Mouse (Mus musculus) lung, embryonic 15.5 days (tissue): Measurements from ENCODE around the gene Ndufv2. TPM values are rescaled to one million over a fixed set of nuclear protein-coding genes. Genes with fewer than 3 reads are reported as not detected.
"Not testable (repeated sequence)": the region's sequence is repeated elsewhere in the genome, so short reads cannot be mapped to it uniquely, and the experiment has no call there.

Experiments
- ATAC-seq: fragments of 200-750 bp; cut with Nextera tagmentation; 2 replicates; pipeline ENCODE4 v1.8.0; 2017; ENCODE audit warnings: moderate number of reproducible peaks, borderline replicate concordance; ENCODE audit not compliant: low FRiP score, low TSS enrichment; ENCODE audit errors: extremely low read depth
- H3K27ac ChIP-seq: fragments of 300-500 bp; sonication (generic); 2 replicates; pipeline ENCODE4 v1.5.1; 2015; ENCODE audit warnings: moderate library complexity, mild to moderate bottlenecking, inconsistent platforms
- H3K27me3 ChIP-seq: fragments of 300-500 bp; sonication (generic); 2 replicates; pipeline ENCODE4 v1.6.1; 2015; ENCODE audit warnings: inconsistent platforms
- H3K36me3 ChIP-seq: fragments of 300-500 bp; sonication (generic); 2 replicates; pipeline ENCODE4 v1.6.1; 2015; ENCODE audit warnings: inconsistent platforms
- H3K4me1 ChIP-seq: fragments of 300-500 bp; sonication (generic); 2 replicates; pipeline ENCODE4 v1.6.1; 2015; ENCODE audit warnings: inconsistent platforms
- H3K4me2 ChIP-seq: fragments of 300-500 bp; sonication (generic); 2 replicates; pipeline ENCODE4 v1.6.1; 2015; ENCODE audit warnings: inconsistent platforms, mild to moderate bottlenecking, moderate library complexity
- H3K4me3 ChIP-seq: fragments of 300-500 bp; sonication (generic); 2 replicates; pipeline ENCODE4 v1.5.1; 2015; ENCODE audit warnings: mild to moderate bottlenecking, inconsistent platforms
- H3K9ac ChIP-seq: fragments of 300-500 bp; sonication (generic); 2 replicates; pipeline ENCODE4 v1.6.1; 2015; ENCODE audit warnings: inconsistent platforms
- H3K9me3 ChIP-seq: fragments of 300-500 bp; sonication (generic); 2 replicates; pipeline ENCODE4 v1.6.1; 2016; ENCODE audit warnings: inconsistent platforms
- WGBS: fragments of 180-500 bp; shearing (Covaris S2); methylation state at CpG from one replicate; pipeline ENCODE4 v1.1.7; 2015; 5-methylcytosine and 5-hydroxymethylcytosine counted together
- polyA plus RNA-seq: library from polyadenylated mRNA; unstranded; fragments of >200 nt; fragmentation: Nextera tagmentation; extraction: Ambion mirVana; gene quantifications from 2 replicates; pipeline ENCODE4 v1.2.1, GENCODE M21; 2015

The Ndufv2 gene
- polyA plus RNA-seq, 1 experiment from 2014 or later, result 306 TPM

GRCm38 (mm10) chr17:66043679-66044078 is 57.7 kb downstream of the Ndufv2 start:
- H3K9ac ChIP-seq, H3K9me3 ChIP-seq, ATAC-seq, H3K4me3 ChIP-seq, H3K27ac ChIP-seq, H3K27me3 ChIP-seq, H3K4me1 ChIP-seq, H3K4me2 ChIP-seq, H3K36me3 ChIP-seq: not testable (repeated sequence)
- 85% methylated on average over 4 of the region's 4 CpGs for WGBS

GRCm38 (mm10) chr17:66041020-66041419 is 60.3 kb downstream of the Ndufv2 start:
- Histone ChIP-seq H3K27me3 (no peaks in the 10 kb centered on the region), H3K9me3 (no peaks in the 10 kb centered on the region), H3K4me3 (no peak overlapping the region), H3K4me1 (peaks cover 4% of the 10 kb centered on the region; the same call in 1 of the 2 replicates), H3K27ac (no peak overlapping the region), H3K4me2 (no peak overlapping the region), H3K9ac (no peak overlapping the region), H3K36me3 (no peaks in the 10 kb centered on the region)
- no peak for ATAC-seq
- 46% methylated on average over 5 of the region's 5 CpGs for whole genome bisulfite sequencing

GRCm38 (mm10) chr17:66033239-66033638 is 68.1 kb downstream of the Ndufv2 start:
- Histone ChIP-seq H3K36me3 (no peaks in the 10 kb centered on the region), H3K4me3 (no peak overlapping the region), H3K9ac (no peak overlapping the region), H3K4me1 (no peaks in the 10 kb centered on the region), H3K27me3 (no peaks in the 10 kb centered on the region), H3K27ac (no peak overlapping the region), H3K9me3 (no peaks in the 10 kb centered on the region), H3K4me2 (no peak overlapping the region)
- ATAC-seq, result no peak
- 89% methylated on average over 5 of the region's 5 CpGs for WGBS

GRCm38 (mm10) chr17:66031991-66032390 is 69.4 kb downstream of the Ndufv2 start:
- peaks cover 5% of the 10 kb centered on the region for H3K36me3 ChIP-seq

More at GRCm38 (mm10) chr17:66031991-66032390, 69.4 kb downstream of the Ndufv2 start:
- H3K9me3 ChIP-seq, result no peaks in the 10 kb centered on the region
- WGBS, result 84% methylated on average over 5 of the region's 5 CpGs
- no peak overlapping the region for H3K4me3 ChIP-seq
- ATAC-seq, result no peak
- no peak overlapping the region for H3K9ac ChIP-seq
- no peak overlapping the region for H3K27ac ChIP-seq
- H3K4me2 ChIP-seq, result no peak overlapping the region
- no peaks in the 10 kb centered on the region for H3K27me3 ChIP-seq
- H3K4me1 ChIP-seq, result no peaks in the 10 kb centered on the region

Other genes starting within 250 kb of the Ndufv2 start
- gene Ralbp1, start 215.8 kb downstream of the Ndufv2 start, polyA plus RNA-seq, result 74.2 and 81.9 TPM in 2 replicates
- gene Twsg1, start 150.3 kb downstream of the Ndufv2 start, polyA plus RNA-seq, result 128 and 130 TPM in 2 replicates
- 15.5 and 18.5 TPM in 2 replicates for gene Ankrd12, start 24.5 kb downstream of the Ndufv2 start, polyA plus RNA-seq
- 36.8 and 37.4 TPM in 2 replicates for gene Washc1, start 10.0 kb upstream of the Ndufv2 start, polyA plus RNA-seq
- 22.6 and 28.7 TPM in 2 replicates for gene Ddx11, start 22.0 kb upstream of the Ndufv2 start, polyA plus RNA-seq